Mouse (Mus musculus) gastrocnemius, postnatal 10 days (tissue): ENCODE results near the gene Gm20388. TPM values are rescaled to one million over a fixed set of nuclear protein-coding genes. Genes with fewer than 3 reads are reported as not detected.
"Not testable (repeated sequence)": the region's sequence is repeated elsewhere in the genome, so short reads cannot be mapped to it uniquely, and the experiment has no call there.

Source experiments
- DNase-seq: peaks from one replicate; pipeline ENCODE4 v3.0.0; 2021; ENCODE audit warnings: mixed read lengths
- total RNA-seq, 2 experiments: library from RNA; stranded (reverse); gene quantifications; 2 replicates each; pipeline ENCODE4 v1.2.3; 2021

Gene Gm20388
- total RNA-seq, 2 experiments from 2014 or later = 2.9 to 6.0 TPM

DNA sequence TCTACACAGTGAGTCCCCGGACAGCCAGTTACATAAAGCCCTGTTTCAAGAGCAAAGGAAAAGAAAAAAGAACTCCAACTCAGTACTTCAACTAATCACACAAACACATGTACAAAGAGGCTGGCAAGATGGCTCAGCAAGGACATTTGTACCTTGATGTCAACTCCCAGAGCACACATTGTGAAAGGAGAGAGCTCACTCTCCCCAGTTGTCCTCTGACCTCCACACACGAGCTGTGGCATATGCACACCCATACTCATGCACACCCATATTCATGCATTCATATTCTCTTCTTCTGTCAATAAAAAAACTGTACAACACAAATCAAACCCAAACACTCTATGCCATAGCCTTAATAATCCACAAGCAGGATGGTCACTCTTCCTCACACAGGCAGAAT is 3110.2 kb downstream of the Gm20388 start:
- DNase-seq = no peak

DNA sequence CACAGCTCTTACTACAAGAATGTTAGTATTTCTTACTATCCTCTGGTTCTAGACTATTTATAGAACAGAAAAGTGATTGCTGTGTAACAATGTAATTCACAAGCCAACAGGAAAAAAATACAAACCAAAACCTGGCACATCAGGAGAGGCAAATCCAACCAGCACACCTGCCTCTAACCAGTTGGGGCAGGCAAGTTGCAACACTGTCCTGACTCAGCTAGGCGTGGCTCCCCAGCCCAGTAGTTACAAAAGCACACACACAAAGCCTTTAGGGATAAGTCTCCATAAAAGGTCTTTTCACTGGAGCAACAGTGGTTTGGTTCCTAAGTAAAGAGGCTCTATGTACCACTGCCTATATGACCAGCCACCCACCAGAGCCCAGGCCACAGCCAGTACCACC is 3110.6 kb downstream of the Gm20388 start:
- no peak for DNase-seq

DNA sequence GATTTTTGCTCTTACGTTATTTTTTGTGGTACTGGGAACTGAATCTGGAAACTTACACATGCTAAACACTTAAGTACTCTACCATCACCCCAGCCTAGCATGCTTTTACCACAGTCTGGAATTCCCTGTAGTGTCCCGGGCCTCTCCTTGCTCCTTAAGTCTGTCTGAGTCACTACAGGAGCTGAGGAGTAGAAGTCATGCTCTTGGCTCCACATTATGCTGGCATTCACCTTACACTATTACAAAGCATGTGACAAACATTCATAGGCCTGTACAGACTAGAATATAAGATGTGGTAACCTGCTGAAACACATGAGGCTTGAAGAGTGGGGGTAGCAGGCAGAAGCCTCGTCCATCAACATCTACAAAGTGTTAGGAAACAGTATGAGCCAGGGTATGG is 3112.1 kb downstream of the Gm20388 start:
- DNase-seq = no peak

DNA sequence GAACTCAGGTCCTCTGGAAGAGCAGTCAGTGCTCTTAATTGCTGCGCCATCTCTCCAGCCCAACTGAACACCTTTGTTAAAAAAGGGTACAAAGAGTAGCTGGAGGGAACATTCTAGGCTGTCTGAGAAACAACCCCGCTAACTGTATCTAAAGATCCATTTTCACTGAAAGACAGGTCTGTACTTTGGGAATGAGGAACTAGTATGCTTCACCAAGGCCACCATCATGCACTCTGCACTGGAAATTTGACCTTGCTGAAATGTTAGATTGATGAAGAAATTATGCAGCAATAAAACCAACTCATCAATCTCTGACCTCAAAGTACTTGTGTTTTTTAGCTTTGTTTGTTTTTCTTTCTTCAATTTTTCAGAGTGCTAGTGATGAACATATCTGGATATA is 3113.6 kb downstream of the Gm20388 start:
- DNase-seq = no peak

GRCm38 (mm10) chr8:123025951-123026351 is 3115.3 kb downstream of the Gm20388 start:
- no peak for DNase-seq

- no peak for DNase-seq
Measured at GRCm38 (mm10) chr8:123027786-123028185, 3117.1 kb downstream of the Gm20388 start.

DNA sequence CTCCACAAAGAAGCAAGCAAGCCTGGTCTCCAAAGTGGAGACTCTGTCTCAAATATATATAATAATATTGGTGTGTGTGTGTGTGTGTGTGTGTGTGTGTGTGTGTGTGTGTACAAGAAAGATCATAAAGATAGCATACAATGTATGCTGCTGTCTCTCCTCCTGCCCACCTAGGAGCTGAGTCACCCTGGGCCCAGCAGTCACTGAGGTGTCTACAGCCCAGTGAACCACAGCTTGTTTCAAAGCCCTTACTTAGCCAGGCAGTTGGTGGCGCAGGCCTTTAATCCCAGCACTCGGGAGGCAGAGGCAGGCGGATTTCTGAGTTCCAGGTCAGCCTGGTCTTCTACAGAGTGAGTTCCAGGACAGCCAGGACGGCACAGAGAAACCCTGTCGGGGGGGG is 3119.4 kb downstream of the Gm20388 start:
- DNase-seq = not testable (repeated sequence)

DNA sequence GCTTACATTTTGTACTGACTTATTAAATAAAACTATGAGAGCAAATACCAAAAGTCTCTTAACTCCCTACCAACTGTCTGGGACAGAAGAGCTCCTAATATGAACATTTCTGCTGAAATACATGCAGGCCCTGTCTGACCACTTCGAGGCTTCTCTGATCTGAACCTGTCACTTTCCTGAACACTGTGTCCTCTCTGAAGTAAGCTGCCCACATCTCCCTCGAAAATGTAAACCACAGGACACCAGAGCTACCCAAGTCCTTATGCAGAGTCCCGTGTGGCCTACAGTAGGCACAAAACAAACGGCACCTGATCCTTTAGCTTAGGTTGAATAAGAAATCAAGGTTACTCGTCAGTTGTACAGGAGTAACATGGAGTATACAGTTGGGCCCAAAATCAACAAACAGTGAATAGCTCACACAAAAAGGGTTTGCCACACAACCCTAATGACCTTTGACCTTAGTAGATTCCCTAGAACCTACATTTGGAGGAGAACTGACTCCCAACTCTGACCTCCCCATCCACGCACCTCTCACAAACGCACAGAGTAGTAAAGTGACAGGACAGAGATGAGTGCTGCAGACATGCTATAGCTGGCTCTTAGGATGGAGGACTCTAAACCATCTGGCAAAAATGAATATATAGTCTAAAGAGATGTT is 3120.8 kb downstream of the Gm20388 start:
- no peak for DNase-seq

DNA sequence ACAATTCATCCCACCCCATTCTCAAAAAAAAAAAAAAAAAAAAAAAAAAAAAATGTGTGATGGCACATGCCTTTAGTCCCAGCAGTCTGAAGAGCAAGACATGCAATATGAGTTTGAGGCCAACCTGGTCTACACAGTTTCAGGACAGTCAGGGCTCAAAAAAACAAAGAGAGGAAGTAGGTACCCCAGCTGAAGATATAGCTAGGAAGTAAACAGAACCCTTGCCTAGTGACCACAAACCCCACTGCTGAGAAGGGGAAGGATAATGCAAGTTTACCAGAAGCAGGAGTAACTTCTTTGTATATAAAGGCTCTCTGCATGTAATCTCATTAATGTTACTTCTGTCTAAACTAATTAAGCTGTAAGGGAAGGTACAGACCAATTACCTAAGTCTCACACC is 3122.1 kb downstream of the Gm20388 start:
- DNase-seq = no peak

DNA sequence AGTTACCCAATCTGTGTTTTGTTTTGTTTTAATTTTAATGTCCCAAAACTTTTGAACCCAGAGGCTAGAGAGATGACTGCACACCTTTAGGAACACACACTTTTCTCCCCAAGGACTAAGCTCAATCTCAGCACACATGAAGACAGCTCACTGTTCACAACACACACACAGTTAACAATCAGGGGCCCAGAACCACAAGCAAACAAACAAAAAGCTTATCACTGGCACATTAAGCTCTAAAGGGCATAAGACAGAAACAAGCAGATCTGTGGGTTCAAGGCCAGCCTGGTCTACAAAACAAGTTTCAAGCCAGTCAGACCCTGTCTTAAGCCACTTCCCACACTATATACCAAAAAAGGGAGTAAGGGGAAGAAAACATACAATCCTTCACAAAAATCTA is 3122.8 kb downstream of the Gm20388 start:
- no peak for DNase-seq

DNA sequence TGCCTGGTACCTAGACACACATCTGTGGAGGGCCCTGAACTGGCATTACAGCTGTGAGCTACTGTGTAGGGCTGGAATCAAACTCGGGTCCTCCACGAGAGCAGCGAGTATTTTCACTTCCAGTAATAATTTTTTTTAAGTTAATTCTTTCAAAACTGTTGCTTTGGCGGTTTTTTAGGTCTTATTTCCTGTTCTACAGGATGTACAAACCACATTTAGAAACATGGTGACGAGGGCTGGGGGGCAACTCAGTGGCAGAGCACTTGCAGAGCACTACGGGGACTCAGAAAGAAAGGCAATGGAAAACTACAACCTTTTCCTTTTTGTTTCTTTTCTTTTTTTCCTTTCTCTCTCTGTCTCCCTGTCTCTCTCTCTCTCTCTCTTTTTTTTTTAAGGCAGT is 3123.5 kb downstream of the Gm20388 start:
- no peak for DNase-seq

DNA sequence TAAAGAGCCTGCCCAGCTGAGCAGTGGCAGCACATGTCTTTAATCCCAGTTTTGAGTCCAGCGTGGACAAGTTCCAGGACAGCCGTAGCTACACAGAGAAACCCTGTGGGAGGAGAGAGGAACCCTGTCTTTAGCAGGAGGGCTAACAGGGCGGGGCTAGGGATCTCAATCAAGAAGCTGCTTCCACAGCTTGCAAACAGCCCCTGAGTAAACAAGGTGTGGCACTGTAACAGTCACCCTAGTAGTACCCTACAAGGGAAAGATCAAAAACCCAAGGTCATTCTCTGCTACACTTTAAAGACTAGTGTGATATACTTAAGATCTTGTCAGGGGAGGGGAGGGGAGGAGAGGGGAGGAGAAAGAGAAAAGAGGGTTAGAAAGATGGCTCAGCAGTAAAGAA is 3126.3 kb downstream of the Gm20388 start:
- DNase-seq = no peak

- no peak for DNase-seq
Measured at GRCm38 (mm10) chr8:123037487-123037886, 3126.8 kb downstream of the Gm20388 start.

- DNase-seq = no peak
Measured at GRCm38 (mm10) chr8:123038351-123038750, 3127.7 kb downstream of the Gm20388 start.

DNA sequence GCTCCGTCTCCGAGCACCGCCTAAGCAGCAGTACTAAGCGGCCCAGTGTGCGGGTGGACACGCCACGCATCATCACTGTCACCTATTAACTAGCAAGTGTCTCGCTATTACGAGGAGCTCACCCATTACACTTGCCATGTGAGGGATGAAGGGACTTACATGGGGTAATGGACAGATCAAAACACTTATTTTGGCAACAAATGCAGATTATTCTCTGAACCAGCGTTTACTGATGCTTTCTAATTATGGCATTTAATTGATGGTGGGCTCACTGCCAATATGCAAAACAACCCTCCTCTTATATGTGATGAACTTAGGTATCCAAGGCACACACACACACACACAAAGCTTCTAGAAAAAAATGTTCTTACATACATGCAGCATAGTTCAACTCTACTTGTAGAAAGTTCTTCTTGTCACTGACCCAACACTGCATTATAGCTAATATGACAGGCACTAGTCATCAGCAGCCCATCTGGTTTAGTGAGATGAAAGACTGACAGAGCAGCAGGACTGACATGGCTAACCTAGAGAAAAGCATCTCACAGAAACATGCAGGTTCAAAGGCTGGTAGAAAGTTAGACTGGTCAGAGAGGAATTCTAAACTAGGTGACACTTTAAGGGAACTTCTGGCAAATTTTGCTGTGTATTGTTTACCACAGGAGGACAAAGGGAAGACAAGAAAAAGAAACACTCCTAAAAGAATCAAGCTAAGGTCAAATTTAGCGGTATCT is 3128.9 kb downstream of the Gm20388 start:
- DNase-seq = no peak

- DNase-seq = no peak
Measured at GRCm38 (mm10) chr8:123040110-123040650, 3129.5 kb downstream of the Gm20388 start.

GRCm38 (mm10) chr8:123041008-123041773 is 3130.6 kb downstream of the Gm20388 start:
- peak; percentile 51 for DNase-seq

DNA sequence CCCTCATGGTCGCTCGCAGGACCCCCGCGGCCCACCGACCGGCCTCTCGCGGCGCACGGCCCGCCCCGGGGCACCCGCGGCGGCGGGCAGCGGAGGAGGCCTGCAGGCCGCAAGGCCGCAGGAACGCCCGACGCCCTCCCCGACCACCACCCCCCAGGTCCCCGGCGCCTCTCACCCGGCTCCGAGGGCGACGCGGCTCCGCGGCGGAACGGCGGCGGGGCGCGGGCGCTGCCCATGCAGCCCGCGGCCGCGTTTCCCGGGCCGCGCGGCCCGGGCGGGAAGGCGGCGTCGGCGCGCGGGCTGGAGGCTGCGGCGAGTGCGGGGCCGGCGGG is 3131.1 kb downstream of the Gm20388 start:
- DNase-seq = no peak

GRCm38 (mm10) chr8:123042158-123042973 is 3131.7 kb downstream of the Gm20388 start, which contains the start of gene Ankrd11:
Gene Ankrd11, minus strand, starts transcription at chr8:123042277.
- peak; percentile 97 for DNase-seq

DNA sequence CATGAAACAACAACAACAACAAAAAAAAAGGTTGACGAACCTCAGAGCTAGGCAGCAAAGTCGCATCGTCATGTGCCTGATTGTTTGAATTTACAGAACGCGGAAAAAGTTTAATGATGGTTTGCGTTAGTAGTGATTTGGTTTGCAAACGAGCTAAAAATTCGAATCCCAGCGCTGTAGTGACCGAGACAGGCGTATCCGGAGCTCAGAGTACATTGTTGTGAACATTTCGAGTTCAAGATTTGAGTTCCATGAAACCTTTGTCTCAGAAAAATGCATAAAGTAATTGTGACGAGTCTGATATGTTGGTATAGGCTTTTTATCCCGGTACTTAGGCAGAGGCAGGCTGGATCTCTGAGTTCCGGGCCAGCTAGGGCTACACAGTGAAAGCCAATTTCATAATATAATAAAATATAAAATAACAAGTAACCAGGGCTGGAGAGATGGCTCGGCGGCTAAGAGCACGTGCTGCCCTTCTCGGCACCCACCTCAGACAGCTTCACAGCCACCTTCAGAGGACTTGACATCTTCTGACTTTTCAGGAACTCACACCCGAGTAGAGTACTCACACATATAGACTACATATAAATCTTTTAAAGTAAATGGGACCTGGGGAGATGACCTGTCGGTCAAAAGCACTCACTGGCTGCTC is 3132.5 kb downstream of the Gm20388 start:
- no peak for DNase-seq

GRCm38 (mm10) chr8:123043941-123044340 is 3133.3 kb downstream of the Gm20388 start:
- no peak for DNase-seq
